Mouse (Mus musculus) heart, embryonic 12.5 days (tissue): ENCODE data around the gene Ndufs1. TPM values are rescaled to one million over a fixed set of nuclear protein-coding genes. Genes with fewer than 3 reads are reported as not detected.

Source experiments
- ATAC-seq: fragments of 200-750 bp; cut with Nextera tagmentation; 2 replicates; pipeline ENCODE4 v1.8.0; 2017; ENCODE audit warnings: moderate TSS enrichment, moderate library complexity; ENCODE audit not compliant: insufficient number of reproducible peaks, low FRiP score
- H3K27ac ChIP-seq: fragments of 300-500 bp; sonication (generic); 2 replicates; pipeline ENCODE4 v1.5.1; 2016; ENCODE audit warnings: mild to moderate bottlenecking, moderate library complexity; ENCODE audit not compliant: poor library complexity, severe bottlenecking
- H3K27me3 ChIP-seq: fragments of 300-500 bp; sonication (generic); replicated peaks from 2 replicates; pipeline ENCODE4 v1.6.1; 2016; ENCODE audit warnings: mild to moderate bottlenecking, moderate library complexity
- H3K36me3 ChIP-seq: fragments of 300-500 bp; sonication (generic); 2 replicates; pipeline ENCODE4 v1.6.1; 2016; ENCODE audit warnings: mild to moderate bottlenecking, moderate library complexity
- H3K4me1 ChIP-seq: fragments of 300-500 bp; sonication (generic); replicated peaks from 2 replicates; pipeline ENCODE4 v1.6.1; 2016; ENCODE audit warnings: mild to moderate bottlenecking
- H3K4me2 ChIP-seq: fragments of 300-500 bp; sonication (generic); 2 replicates; pipeline ENCODE4 v1.6.1; 2016; ENCODE audit warnings: mild to moderate bottlenecking, moderate library complexity
- H3K4me3 ChIP-seq: fragments of 300-500 bp; sonication (generic); 2 replicates; pipeline ENCODE4 v1.5.1; 2016; ENCODE audit warnings: mild to moderate bottlenecking
- H3K9ac ChIP-seq: fragments of 300-500 bp; sonication (generic); 2 replicates; pipeline ENCODE4 v1.6.1; 2016; ENCODE audit warnings: mild to moderate bottlenecking, moderate library complexity
- H3K9me3 ChIP-seq: fragments of 300-500 bp; sonication (generic); replicated peaks from 2 replicates; pipeline ENCODE4 v1.6.1; 2016; ENCODE audit warnings: mild to moderate bottlenecking, moderate library complexity
- WGBS: fragments of 180-500 bp; shearing (Covaris S2); methylation state at CpG from one replicate; pipeline ENCODE4 v1.1.7; 2016; 5-methylcytosine and 5-hydroxymethylcytosine counted together
- microRNA-seq: library from miRNA; unstranded; fragments of <30 nt; microRNA quantifications from one replicate; pipeline ENCODE4, GENCODE M21; 2017
- polyA plus RNA-seq: library from polyadenylated mRNA; unstranded; fragments of >200 nt; fragmentation: Nextera tagmentation; extraction: Ambion mirVana; gene quantifications from 2 replicates; pipeline ENCODE4 v1.2.1, GENCODE M21; 2016

The Ndufs1 gene
- polyA plus RNA-seq, 1 experiment from 2014 or later: 338 TPM

DNA sequence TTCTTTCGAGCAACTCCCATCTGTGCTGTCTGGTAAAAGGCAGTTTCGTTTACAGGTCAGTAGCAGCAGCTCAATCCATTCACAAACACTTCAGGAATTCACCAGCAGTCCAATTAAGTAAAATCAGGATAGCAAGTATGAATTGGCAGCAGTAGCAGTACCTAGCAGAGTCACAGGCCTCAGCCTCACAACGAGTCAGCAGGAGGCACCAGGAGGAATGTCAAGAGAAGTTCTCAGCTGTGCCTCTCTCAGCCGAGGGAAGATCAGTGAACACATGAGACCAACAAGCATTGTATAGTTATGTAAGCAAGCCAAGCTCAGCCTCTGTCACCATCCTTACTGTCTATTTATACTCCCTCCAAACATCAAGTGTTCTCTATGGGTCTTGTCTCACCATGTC is 77.8 kb downstream of the Ndufs1 start:
- Histone ChIP-seq H3K4me1 (peaks cover 13% of the 10 kb centered on the region; the same call in 1 of the 2 replicates), H3K9ac (no peak overlapping the region), H3K27ac (no peak overlapping the region), H3K4me3 (no peak overlapping the region), H3K4me2 (no peak overlapping the region), H3K27me3 (no peaks in the 10 kb centered on the region), H3K9me3 (no peaks in the 10 kb centered on the region), H3K36me3 (peaks cover 73% of the 10 kb centered on the region)
- WGBS: 74% methylated on average over 4 of the region's 4 CpGs
- no peak for ATAC-seq

DNA sequence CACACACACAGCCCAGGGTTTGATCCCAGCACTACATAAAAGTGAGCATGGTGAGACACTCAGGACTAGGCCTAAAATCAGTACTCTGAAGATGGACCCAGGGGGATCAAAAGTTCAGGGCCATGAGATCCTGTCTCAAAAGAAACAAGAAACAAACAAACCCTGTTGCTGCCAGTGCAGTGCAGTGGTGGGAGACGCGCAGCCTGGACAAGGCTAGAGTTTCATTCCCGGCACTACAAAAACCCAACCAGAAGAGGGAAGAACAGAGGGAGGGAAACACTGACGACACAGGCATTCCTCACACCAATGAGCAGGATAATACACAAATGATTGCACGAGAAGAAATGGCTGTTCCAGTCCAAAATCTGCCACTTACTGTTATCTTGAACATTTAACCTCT is 80.6 kb downstream of the Ndufs1 start:
- no peak overlapping the region for H3K9ac ChIP-seq
- WGBS: 81% methylated on average over 5 of the region's 5 CpGs

More for the DNA sequence above, 80.6 kb downstream of the Ndufs1 start:
- H3K4me2 ChIP-seq: no peak overlapping the region
- H3K36me3 ChIP-seq: peaks cover 78% of the 10 kb centered on the region
- H3K4me3 ChIP-seq: no peak overlapping the region
- H3K9me3 ChIP-seq: no peaks in the 10 kb centered on the region
- no peaks in the 10 kb centered on the region for H3K27me3 ChIP-seq
- H3K27ac ChIP-seq: no peak overlapping the region
- ATAC-seq: no peak
- no peaks in the 10 kb centered on the region for H3K4me1 ChIP-seq

Small RNA genes lying within 50 kb of the gene (microRNA-seq; reads per million reads assigned to microRNA genes)
- gene Gm24557: not detected
- not detected for gene Gm27512

Other genes with a start within 250 kb of the Ndufs1 start
- 10.4 and 11.1 TPM in 2 replicates for gene Ino80d, start 62.2 kb downstream of the Ndufs1 start, polyA plus RNA-seq
- 291 and 297 TPM in 2 replicates for gene Eef1b2, start within 50 bp of the Ndufs1 start, polyA plus RNA-seq
- 0.11 TPM in 1 of 2 replicates, not detected in the other for gene Gpr1, start 37.7 kb upstream of the Ndufs1 start, polyA plus RNA-seq
- gene Zdbf2, start 96.4 kb upstream of the Ndufs1 start, polyA plus RNA-seq: 9.2 and 10.7 TPM in 2 replicates